Mouse (Mus musculus) heart, postnatal 0 days (tissue): ENCODE measurements around the gene Utp18.

Experiments
- CTCF ChIP-seq: IDR thresholded peaks from 2 replicates; pipeline ENCODE4 v1.5.1; 2016; ENCODE audit warnings: antibody characterized with exemption, control low read depth, low read depth
- EP300 ChIP-seq: IDR thresholded peaks from 2 replicates; pipeline ENCODE4 v1.6.1; 2016; ENCODE audit warnings: antibody characterized with exemption, low read depth

DNA sequence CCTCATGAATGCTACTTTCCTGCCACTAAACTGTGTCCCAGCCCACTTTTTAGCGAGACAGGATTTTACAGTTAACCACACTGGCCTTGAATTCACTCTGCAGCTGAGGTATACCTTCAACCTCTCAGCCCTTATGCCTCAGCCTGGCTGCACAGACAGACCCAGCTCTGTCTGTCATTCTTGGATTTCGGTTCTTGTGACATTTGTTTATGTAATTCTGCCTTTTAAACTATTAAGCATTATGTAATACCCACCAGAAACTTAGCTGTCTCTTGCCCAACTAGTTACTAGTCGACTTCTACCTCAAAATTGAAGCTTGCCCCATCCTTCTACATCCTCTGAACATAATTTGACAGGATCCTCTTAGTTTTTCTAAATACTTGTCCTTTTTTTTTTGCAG is 22.3 kb upstream of the Utp18 start:
- TF ChIP-seq CTCF (no peak), EP300 (no peak)
